Mouse (Mus musculus) limb, embryonic 10.5 days (tissue): ENCODE measurements around the gene Ap2b1. TPM values are rescaled to one million over a fixed set of nuclear protein-coding genes. Genes with fewer than 3 reads are reported as not detected.

ENCODE experiments used
- DNase-seq: peaks from one replicate; pipeline ENCODE4 v3.0.0-alpha.2; 2017; ENCODE audit warnings: low spot score
- H3K27ac ChIP-seq: fragments of 300-500 bp; sonication (generic); 2 replicates; pipeline ENCODE4 v1.5.1; 2016; ENCODE audit warnings: mild to moderate bottlenecking
- H3K27me3 ChIP-seq: fragments of 300-500 bp; sonication (generic); 2 replicates; pipeline ENCODE4 v1.6.1; 2016; ENCODE audit warnings: low read depth, mild to moderate bottlenecking; ENCODE audit not compliant: poor library complexity, severe bottlenecking
- H3K36me3 ChIP-seq: fragments of 300-500 bp; sonication (generic); 2 replicates; pipeline ENCODE4 v1.6.1; 2016; ENCODE audit warnings: mild to moderate bottlenecking, moderate library complexity
- H3K4me1 ChIP-seq: fragments of 300-500 bp; sonication (generic); 2 replicates; pipeline ENCODE4 v1.6.1; 2016
- H3K4me3 ChIP-seq: fragments of 300-500 bp; sonication (generic); 2 replicates; pipeline ENCODE4 v1.5.1; 2016; ENCODE audit warnings: mild to moderate bottlenecking, moderate library complexity
- H3K9me3 ChIP-seq: fragments of 300-500 bp; sonication (generic); replicated peaks from 2 replicates; pipeline ENCODE4 v1.6.1; 2016; ENCODE audit warnings: mild to moderate bottlenecking
- WGBS: fragments of 180-500 bp; shearing (Covaris S2); methylation state at CpG from one replicate; pipeline ENCODE4 v1.1.7; 2016; 5-methylcytosine and 5-hydroxymethylcytosine counted together
- polyA plus RNA-seq: library from polyadenylated mRNA; unstranded; fragments of >200 nt; fragmentation: Nextera tagmentation; extraction: Ambion mirVana; gene quantifications from 2 replicates; pipeline ENCODE4 v1.2.1, GENCODE M21; 2016

Gene Ap2b1
- polyA plus RNA-seq, 1 experiment from 2014 or later: 60.4 TPM

DNA sequence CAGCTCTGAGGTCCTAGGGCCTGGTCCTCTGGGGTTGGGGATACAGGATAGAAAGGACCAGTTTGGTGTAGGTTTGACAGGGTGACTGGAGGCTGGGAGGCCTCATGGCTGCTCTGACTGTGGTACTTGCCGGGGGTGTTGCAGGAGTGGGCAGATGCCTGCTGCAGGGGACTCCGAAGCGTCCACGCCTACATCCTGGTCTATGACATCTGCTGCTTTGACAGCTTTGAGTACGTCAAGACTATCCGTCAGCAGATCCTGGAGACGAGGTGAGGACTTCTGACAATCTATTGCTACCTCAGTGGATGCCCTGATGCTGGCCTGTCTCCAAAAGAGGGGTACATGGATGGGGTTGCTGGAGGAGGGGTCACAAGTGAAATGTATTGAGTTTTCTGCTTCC is 118.9 kb downstream of the Ap2b1 start:
- 83% methylated on average over 7 of the region's 7 CpGs for WGBS
- Histone ChIP-seq H3K27ac (no peak overlapping the region), H3K36me3 (no peaks in the 10 kb centered on the region), H3K4me1 (peaks cover 13% of the 10 kb centered on the region), H3K4me3 (no peak overlapping the region), H3K27me3 (peaks cover 53% of the 10 kb centered on the region), H3K9me3 (no peaks in the 10 kb centered on the region)
- DNase-seq: no peak

DNA sequence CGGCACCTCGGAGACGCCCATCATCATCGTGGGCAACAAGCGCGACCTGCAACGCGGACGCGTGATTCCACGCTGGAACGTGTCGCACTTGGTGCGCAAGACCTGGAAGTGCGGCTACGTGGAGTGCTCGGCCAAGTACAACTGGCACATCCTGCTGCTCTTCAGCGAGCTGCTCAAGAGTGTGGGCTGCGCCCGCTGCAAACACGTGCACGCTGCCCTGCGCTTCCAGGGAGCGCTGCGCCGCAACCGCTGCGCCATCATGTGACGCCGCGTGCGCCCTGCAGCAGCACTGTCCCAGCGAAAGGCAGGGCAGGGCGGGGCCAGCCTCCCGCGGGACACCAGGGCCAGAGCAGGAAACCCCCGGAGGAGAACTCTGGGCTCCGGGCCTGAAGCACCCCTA is 119.7 kb downstream of the Ap2b1 start:
- Histone ChIP-seq H3K36me3 (no peaks in the 10 kb centered on the region), H3K9me3 (no peaks in the 10 kb centered on the region), H3K4me1 (peaks cover 13% of the 10 kb centered on the region), H3K27ac (no peak overlapping the region), H3K4me3 (no peak overlapping the region; the same call in 1 of the 2 replicates), H3K27me3 (peaks cover 54% of the 10 kb centered on the region)
- WGBS: 6% methylated on average over 38 of the region's 38 CpGs
- DNase-seq: peak; percentile 40

DNA sequence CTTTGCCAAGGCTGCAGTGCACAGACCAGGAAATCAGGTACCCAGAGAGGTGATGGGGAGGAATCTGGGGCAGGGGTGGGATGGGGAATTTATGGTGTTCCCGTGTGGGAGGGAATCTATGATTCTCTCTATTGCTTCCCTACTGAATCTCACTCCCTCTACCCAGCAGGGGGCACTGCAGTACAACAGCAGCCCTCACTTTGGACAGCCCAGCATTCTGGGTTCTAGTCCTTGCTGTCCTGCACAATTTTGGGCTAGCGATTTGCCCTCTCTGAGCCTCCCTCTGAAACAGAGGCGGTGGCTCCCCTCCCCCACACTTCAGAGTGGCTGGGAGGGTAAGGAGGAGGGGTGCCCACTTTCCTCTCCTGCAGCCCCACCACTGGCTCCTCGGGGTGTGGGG is 121.5 kb downstream of the Ap2b1 start:
- peaks cover 63% of the 10 kb centered on the region for H3K27me3 ChIP-seq
- no peak overlapping the region for H3K27ac ChIP-seq
- peaks cover 13% of the 10 kb centered on the region for H3K4me1 ChIP-seq
- H3K36me3 ChIP-seq: no peaks in the 10 kb centered on the region
- WGBS: 41% methylated on average over 4 of the region's 4 CpGs
- peak; percentile 34 for DNase-seq
- H3K9me3 ChIP-seq: no peaks in the 10 kb centered on the region
- H3K4me3 ChIP-seq: no peak overlapping the region

GRCm38 (mm10) chr11:83421305-83421704 is 122.5 kb downstream of the Ap2b1 start:
- 3% methylated on average over 9 of the region's 9 CpGs for WGBS
- Histone ChIP-seq H3K27ac (no peak overlapping the region), H3K9me3 (no peaks in the 10 kb centered on the region), H3K4me3 (no peak overlapping the region), H3K27me3 (peaks cover 73% of the 10 kb centered on the region), H3K4me1 (peaks cover 13% of the 10 kb centered on the region), H3K36me3 (no peaks in the 10 kb centered on the region)
- peak; percentile 89 for DNase-seq

DNA sequence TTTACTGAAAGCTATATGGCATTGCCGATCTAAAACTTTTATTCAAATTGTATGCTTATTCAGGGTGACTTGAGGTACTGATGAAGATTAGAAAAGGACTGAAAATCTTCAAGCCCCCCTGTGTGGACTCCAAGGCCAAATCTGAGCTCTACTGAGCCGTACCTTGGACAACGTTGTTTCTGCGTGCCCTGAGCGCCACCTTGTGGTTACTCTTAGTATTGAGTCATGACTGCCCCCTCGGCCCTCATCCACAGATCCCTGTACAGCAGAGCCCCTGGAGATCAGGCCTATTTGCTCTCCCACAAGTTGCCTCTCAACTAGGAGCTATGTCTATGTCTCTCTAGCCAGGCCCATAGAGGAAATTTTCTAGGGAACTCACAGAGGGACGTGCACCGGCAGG is 125.9 kb downstream of the Ap2b1 start:
- Histone ChIP-seq H3K27ac (no peak overlapping the region), H3K27me3 (peaks cover 80% of the 10 kb centered on the region), H3K4me1 (peaks cover 13% of the 10 kb centered on the region), H3K36me3 (no peaks in the 10 kb centered on the region), H3K9me3 (no peaks in the 10 kb centered on the region), H3K4me3 (no peak overlapping the region)
- DNase-seq: peak; percentile 86
- 8% methylated on average over 8 of the region's 8 CpGs for WGBS

DNA sequence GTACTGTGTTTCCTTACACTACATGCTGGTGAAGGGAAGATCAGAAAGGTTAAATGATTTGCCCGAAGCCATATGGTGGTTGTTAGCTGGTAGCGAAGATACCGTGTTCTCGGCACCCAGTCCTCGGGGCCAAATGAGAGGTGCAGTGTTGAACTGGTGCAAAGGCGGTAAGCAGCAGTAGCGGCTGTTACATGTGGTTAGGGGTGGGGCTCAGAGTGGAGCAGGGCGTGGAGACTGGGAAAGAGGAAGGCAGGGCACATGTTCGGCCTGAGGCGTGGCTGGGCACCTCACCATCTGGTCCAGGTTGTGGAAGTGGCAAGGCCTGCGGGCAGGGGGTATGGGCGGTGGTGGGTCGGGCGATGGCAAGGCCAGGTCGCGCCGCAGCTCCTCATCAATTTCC is 128.1 kb downstream of the Ap2b1 start:
- 20% methylated on average over 17 of the region's 17 CpGs for WGBS
- Histone ChIP-seq H3K27ac (no peak overlapping the region), H3K9me3 (no peaks in the 10 kb centered on the region), H3K4me1 (peaks cover 15% of the 10 kb centered on the region), H3K4me3 (peak overlapping the region; percentile 19), H3K36me3 (no peaks in the 10 kb centered on the region), H3K27me3 (peaks cover 68% of the 10 kb centered on the region)
- DNase-seq: peak; percentile 30

DNA sequence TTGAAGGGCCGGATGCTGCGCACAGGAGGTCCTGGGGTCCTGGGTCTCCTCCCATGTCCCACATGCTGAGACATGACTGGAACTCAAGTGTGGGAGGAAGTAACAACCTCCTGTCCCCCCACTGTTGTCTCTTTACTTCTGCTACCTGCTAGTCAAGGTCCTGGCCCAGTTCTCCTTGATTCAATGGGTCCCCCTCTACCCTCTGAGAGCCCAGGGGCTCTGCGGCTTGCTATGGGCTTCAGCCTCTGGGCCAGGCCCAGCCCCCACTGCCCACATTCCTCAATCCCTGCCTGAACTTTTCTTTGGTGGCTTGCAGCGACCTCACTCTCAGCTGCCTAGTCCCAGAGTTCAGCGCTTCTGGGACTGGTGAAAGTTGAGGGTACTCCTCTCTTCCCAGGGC is 130.5 kb downstream of the Ap2b1 start, which contains the start of gene Gas2l2:
Gene Gas2l2, minus strand, starts transcription at position 101 of the 400 bp plus-strand sequence.
- Histone ChIP-seq H3K4me3 (no peak within 1 kb of the TSS), H3K27ac (no peak within 1 kb of the TSS), H3K4me1 (peaks cover 15% of the 10 kb centered on the region), H3K9me3 (no peaks in the 10 kb centered on the region), H3K36me3 (no peaks in the 10 kb centered on the region), H3K27me3 (peaks cover 58% of the 10 kb centered on the region)
- no peak for DNase-seq
- WGBS: 62% methylated on average over 5 of the region's 5 CpGs

- DNase-seq: no peak
- Histone ChIP-seq H3K27ac (no peak overlapping the region), H3K4me3 (no peak overlapping the region), H3K27me3 (peaks cover 38% of the 10 kb centered on the region), H3K36me3 (no peaks in the 10 kb centered on the region), H3K4me1 (peaks cover 9% of the 10 kb centered on the region; the same call in 1 of the 2 replicates), H3K9me3 (no peaks in the 10 kb centered on the region)
- WGBS: 83% methylated on average over 2 of the region's 2 CpGs
Observed at GRCm38 (mm10) chr11:83432533-83432932, 133.7 kb downstream of the Ap2b1 start.

DNA sequence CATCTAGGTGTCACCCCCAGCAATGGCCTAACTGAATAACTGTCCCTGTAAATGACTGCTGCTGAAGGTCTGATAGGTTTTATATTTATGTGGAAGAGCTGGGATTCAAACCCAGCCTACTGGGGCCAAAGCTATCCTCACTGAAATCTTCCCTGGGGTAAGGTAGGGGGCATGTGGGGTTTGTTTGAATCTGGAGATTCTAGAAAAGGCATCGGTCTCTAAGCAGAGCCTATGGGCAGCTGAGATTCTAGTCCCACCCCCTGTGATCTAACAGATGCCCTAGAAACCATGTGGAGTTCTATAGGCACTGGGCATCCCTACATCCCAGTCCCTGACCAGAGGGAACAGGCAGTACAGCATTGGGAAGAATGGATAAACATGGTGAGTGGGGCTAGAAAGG is 138.6 kb downstream of the Ap2b1 start, which contains the start of gene 1700020L24Rik:
Gene 1700020L24Rik, plus strand, starts transcription at position 301 of the 400 bp plus-strand sequence.
- WGBS: 93% methylated on average over 1 of the region's 1 CpGs
- Histone ChIP-seq H3K36me3 (no peaks in the 10 kb centered on the region), H3K4me3 (no peak within 1 kb of the TSS), H3K27me3 (peaks cover 30% of the 10 kb centered on the region), H3K4me1 (peaks cover 17% of the 10 kb centered on the region), H3K9me3 (no peaks in the 10 kb centered on the region), H3K27ac (no peak within 1 kb of the TSS)
- DNase-seq: no peak

- H3K4me3 ChIP-seq: peak overlapping the region; percentile 67
- no peaks in the 10 kb centered on the region for H3K36me3 ChIP-seq
- H3K9me3 ChIP-seq: no peaks in the 10 kb centered on the region
- H3K27me3 ChIP-seq: peaks cover 51% of the 10 kb centered on the region
- H3K4me1 ChIP-seq: peaks cover 36% of the 10 kb centered on the region
- no peak for DNase-seq
- H3K27ac ChIP-seq: no peak overlapping the region
- WGBS: 32% methylated on average over 11 of the region's 11 CpGs
Observed at GRCm38 (mm10) chr11:83439426-83440060, 140.7 kb downstream of the Ap2b1 start.

DNA sequence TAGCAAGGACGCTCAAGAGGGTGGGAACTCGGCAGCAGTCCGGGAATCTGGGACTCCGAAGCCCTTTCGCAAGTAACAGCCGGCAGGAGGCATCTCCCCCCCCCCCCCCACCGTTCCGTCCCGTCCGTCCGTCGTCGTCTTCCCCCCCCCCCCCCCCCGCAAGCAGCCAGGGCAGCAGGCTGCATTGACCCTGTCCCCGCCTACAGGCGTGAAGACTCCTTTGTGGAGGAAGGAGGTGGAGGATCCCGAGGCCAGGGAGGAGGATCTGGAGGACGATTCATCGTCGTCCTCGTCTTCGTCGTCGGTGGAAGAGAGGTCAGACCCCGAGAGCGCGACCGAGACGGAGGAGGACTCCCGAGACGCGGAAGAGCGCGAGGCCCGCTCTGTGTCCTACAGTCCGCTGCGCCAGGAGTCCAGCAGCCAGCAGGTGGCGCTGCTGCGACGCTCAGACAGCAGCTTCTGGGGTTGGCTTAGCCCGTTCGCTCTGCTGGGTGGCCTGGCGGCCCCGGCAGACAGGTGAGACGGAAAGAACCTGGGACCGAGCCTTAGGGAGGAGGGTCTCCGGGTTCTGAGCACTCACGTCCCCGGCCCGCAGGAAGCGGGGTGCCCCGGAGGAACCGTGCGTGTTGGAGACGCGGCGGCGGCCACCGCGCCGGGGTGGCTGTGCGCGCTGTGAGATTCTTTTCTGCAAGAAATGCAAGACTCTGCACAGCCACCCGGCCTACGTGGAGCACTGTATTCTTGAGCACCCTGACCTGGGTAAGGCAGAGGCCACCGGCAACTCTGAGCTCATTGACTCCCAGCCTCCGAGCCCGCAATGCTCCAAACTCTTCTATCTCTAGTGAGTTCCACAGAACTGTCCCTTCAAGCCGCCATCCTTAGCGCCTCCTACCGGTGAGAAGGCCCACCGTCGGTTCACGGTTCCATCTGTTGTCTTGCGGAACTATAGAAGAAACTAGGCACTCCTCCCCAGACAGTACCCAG is 141.5 kb downstream of the Ap2b1 start:
- peaks cover 52% of the 10 kb centered on the region for H3K27me3 ChIP-seq
- WGBS: under 1% methylated on average over 67 of the region's 75 CpGs
- H3K9me3 ChIP-seq: no peaks in the 10 kb centered on the region
- peak; percentile 92 for DNase-seq
- peak overlapping the region; percentile 79 for H3K27ac ChIP-seq
- H3K4me3 ChIP-seq: peak overlapping the region; percentile 67
- no peaks in the 10 kb centered on the region for H3K36me3 ChIP-seq
- H3K4me1 ChIP-seq: peaks cover 41% of the 10 kb centered on the region

- Histone ChIP-seq H3K4me1 (peaks cover 41% of the 10 kb centered on the region), H3K27ac (no peak overlapping the region), H3K9me3 (no peaks in the 10 kb centered on the region), H3K27me3 (peaks cover 60% of the 10 kb centered on the region), H3K36me3 (no peaks in the 10 kb centered on the region), H3K4me3 (peak overlapping the region; percentile 67; the same call in 1 of the 2 replicates)
- 60% methylated on average over 7 of the region's 7 CpGs for WGBS
- no peak for DNase-seq
Observed at GRCm38 (mm10) chr11:83441235-83441634, 142.4 kb downstream of the Ap2b1 start.
